Mouse (Mus musculus): Measurements from ENCODE around the gene Spint2. TPM values are rescaled to one million over a fixed set of nuclear protein-coding genes. Genes with fewer than 3 reads are reported as not detected.
A peak's percentile ranks its signal among the peaks of the same experiment; 100 is the strongest.
"Not testable (repeated sequence)": the region's sequence is repeated elsewhere in the genome, so short reads cannot be mapped to it uniquely, and the experiment has no call there.

Gene Spint2
- polyA plus RNA-seq, 1 experiment from 2014 or later = 43.7 TPM

DNA sequence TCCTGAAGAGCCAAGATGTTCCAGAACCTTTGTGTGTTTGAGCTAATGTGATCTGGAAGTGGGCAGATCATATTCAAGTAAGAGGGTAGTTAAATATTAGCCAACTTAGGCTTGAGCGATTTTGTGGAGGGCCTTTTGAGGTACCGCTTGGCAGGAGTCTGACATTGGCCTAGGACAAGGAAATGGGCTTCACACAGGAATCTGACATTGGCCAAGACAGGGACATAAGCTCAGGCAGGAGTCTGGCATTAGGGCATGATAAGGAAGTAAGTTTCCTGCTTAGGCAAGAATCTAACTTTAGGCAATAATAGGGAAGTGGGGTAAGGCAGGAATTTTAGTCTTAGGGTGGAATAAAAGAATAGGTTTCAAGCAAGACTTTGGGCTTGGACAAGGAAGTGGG is 67.5 kb downstream of the Spint2 start:
- Histone ChIP-seq H3K27me3 (ENCODE audit: insufficient read depth, poor library complexity, severe bottlenecking) (peaks cover 23% of the 10 kb centered on the region), H3K27ac (no peak overlapping the region), H3K4me3 (peak overlapping the region; percentile 48; the same call in 1 of the 2 replicates), H3K4me1 (replicated peaks) (peaks cover 28% of the 10 kb centered on the region), H3K36me3 (no peaks in the 10 kb centered on the region), H3K9me3 (peaks cover 15% of the 10 kb centered on the region; the same call in 1 of the 2 replicates)
- no peak for DNase-seq (ENCODE audit: low spot score)
- 71% methylated on average over 2 of the region's 2 CpGs for WGBS

DNA sequence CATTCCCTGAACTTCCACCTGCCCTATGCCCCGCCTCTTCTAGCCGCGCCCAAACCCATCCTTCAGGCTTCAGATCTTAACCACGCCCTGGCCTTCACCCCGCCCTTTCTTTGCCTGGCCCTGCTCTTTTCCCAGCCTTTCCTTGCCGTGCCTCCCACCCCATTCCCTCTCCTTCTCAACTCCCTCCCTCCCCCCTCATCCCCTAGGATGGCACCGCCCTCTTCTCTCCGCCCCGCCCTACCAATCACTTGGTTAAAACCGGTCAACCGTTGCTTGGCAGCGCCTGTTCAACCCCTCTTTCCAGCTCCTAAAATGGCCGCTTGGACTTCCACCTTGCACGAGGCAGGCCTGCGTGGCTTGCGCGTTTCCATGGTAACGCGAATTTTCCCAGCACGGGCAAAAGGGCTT is 68.0 kb downstream of the Spint2 start, which contains the start of gene Catsperg1:
TSS of gene Catsperg1 (minus strand) at position 361 of the 408 bp plus-strand sequence.
- Histone ChIP-seq H3K9me3 (peaks cover 9% of the 10 kb centered on the region; the same call in 1 of the 2 replicates), H3K4me1 (replicated peaks) (peaks cover 28% of the 10 kb centered on the region), H3K36me3 (no peaks in the 10 kb centered on the region), H3K4me3 (peak within 1 kb of the TSS; percentile 48), H3K27me3 (ENCODE audit: insufficient read depth, poor library complexity, severe bottlenecking) (peaks cover 23% of the 10 kb centered on the region), H3K27ac (peak within 1 kb of the TSS; percentile 64; the same call in 1 of the 2 replicates)
- DNase-seq (ENCODE audit: low spot score) = peak; percentile 83
- 1% methylated on average over 20 of the region's 20 CpGs for WGBS

DNA sequence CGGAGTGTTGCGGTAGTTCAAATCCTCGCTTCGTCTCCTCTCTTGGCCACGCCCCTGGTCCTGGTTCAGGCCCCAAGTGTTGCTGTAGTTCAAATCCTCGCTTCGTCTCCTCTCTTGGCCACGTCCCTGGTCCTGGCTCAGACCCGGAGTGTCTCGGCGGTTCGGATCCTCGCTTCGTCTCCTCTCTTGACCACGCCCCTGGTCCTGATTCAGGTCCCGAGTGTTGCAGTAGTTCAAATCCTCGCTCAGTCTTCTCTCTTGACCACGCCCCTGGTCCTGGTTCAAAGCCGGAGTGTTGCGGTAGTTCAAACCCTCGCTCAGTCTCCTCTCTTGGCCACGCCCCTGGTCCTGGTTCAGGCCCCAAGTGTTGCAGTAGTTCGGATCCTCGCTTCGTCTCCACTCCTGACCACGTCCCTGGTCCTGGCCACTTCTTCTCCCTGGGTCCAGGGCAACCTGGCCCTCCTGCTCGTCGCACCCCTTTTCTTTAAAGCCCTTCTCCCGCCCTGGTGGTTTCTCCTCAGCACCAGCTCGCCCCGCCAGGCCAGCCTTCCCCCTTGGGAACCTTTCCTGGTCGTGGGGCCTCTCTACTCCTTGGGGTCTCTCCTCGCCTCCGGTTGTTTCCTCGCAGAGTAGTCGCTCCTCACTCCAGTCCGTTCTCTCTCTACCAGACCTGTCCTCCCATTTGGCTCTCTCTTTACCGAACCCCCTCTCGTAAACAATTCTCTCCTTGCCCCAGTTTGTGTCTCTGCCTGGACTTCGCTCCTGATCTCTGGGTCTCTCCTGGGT is 68.7 kb downstream of the Spint2 start:
- peaks cover 28% of the 10 kb centered on the region for H3K4me1 ChIP-seq (replicated peaks)
- WGBS = 12% methylated on average over 40 of the region's 40 CpGs
- DNase-seq (ENCODE audit: low spot score) = peak; percentile 10
- H3K36me3 ChIP-seq, H3K9me3 ChIP-seq: not testable (repeated sequence)
- H3K27ac ChIP-seq = 0 out of 2 replicates have a peak overlapping the region, but pooled peaks have one; percentile 23
- H3K27me3 ChIP-seq (ENCODE audit: insufficient read depth, poor library complexity, severe bottlenecking) = peaks cover 23% of the 10 kb centered on the region
- peak overlapping the region; percentile 48 for H3K4me3 ChIP-seq

DNA sequence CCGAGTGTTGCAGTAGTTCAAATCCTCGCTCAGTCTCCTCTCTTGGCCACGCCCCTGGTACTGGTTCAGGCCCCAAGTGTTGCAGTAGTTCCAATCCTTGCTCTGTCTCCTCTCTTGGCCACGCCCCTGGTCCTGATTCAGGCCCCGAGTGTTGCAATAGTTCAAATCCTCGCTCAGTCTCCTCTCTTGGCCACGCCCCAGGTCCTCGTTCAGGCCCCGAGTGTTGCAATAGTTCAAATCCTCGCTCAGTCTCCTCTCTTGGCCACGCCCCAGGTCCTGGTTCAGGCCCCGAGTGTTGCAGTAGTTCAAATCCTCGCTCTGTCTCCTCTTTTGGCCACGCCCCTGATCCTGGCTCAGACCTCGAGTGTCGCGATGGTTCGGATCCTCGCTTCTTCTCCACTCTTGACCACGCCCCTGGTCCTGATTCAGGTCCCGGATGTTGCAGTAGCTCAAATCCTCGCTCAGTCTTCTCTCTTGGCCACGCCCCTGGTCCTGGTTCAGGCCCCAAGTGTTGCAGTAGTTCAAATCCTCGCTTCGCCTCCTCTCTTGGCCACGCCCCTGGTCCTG is 69.4 kb downstream of the Spint2 start:
- 0 out of 2 replicates have a peak, but pooled peaks cover 5% of the 10 kb centered on the region for H3K9me3 ChIP-seq
- H3K27me3 ChIP-seq (ENCODE audit: insufficient read depth, poor library complexity, severe bottlenecking) = peaks cover 23% of the 10 kb centered on the region
- no peak overlapping the region for H3K27ac ChIP-seq
- H3K36me3 ChIP-seq = no peaks in the 10 kb centered on the region
- peak overlapping the region; percentile 48 for H3K4me3 ChIP-seq
- peak; percentile 25 for DNase-seq (ENCODE audit: low spot score)
- H3K4me1 ChIP-seq (replicated peaks) = peaks cover 28% of the 10 kb centered on the region
- WGBS = 11% methylated on average over 26 of the region's 26 CpGs

DNA sequence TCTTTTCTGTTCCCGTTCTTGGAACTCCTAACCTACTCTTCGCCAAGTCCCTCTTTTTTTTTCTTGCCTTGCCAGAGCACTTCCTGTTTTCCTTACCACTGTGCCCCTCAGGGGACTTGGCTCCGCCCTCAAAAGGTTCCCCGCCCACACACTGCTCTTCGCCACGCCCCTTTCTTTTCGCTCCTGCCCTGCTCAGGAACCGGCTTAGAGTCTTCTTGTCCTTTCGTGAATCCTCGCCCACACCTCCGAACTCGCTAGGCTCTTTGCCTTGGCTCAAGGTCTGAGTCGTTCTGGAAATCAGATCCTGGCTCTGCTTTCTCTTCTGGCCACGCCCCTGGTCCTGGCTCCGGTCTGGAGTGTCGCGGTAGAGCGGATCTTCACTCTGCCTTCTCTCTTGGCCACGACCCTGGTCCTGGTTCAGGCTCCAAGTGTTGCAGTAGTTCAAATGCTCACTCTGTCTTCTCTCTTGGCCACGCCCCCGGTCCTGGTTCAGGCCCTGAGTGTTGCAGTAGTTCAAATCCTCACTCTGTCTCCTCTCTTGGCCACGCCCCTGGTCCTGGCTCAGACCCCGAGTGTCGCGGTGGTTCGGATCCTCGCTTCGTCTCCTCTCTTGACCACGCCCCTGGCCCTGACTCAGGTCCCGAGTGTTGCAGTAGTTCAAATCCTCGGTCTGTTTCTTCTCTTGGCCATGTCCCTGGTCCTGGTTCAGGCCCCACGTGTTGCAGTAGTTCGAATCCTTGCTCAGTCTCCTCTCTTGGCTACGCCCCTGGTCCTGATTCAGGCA is 70.1 kb downstream of the Spint2 start:
- DNase-seq (ENCODE audit: low spot score) = peak; percentile 83
- H3K4me3 ChIP-seq = peak overlapping the region; percentile 48
- H3K9me3 ChIP-seq = 0 out of 2 replicates have a peak, but pooled peaks cover under 1% of the 10 kb centered on the region
- peaks cover 23% of the 10 kb centered on the region for H3K27me3 ChIP-seq (ENCODE audit: insufficient read depth, poor library complexity, severe bottlenecking)
- peaks cover 28% of the 10 kb centered on the region for H3K4me1 ChIP-seq (replicated peaks)
- no peaks in the 10 kb centered on the region for H3K36me3 ChIP-seq
- peak overlapping the region; percentile 62 for H3K27ac ChIP-seq
- 5% methylated on average over 34 of the region's 34 CpGs for WGBS

DNA sequence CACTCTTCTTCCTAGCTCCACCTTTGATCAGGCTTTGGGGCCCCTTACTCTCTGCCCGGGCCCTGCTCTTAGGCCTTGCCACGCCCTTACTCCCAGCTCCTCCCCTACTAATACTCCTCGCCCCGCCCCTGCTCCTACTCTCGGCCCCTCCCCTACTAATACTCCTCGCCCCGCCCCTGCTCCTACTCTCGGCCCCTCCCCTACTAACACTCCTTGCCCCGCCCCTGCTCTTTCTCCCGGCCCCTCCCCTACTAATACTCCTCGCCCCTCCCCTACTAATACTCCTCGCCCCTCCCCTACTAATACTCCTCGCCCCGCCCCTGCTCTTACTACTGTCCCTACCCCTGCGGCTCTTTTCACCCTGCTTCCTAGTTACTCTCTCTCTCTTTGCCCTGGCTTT is 70.7 kb downstream of the Spint2 start:
- not testable (repeated sequence) for H3K9me3 ChIP-seq; H3K36me3 ChIP-seq; DNase-seq (ENCODE audit: low spot score)
- Histone ChIP-seq H3K4me3 (peak overlapping the region; percentile 48), H3K4me1 (replicated peaks) (peaks cover 28% of the 10 kb centered on the region), H3K27me3 (ENCODE audit: insufficient read depth, poor library complexity, severe bottlenecking) (peaks cover 23% of the 10 kb centered on the region), H3K27ac (peak overlapping the region; percentile 62)
- 29% methylated on average over 14 of the region's 15 CpGs for WGBS

Other genes with a start within 250 kb of the Spint2 start
- 0.51 and 0.97 TPM in 2 replicates for gene Ryr1, start 156.7 kb downstream of the Spint2 start, polyA plus RNA-seq (2016; fragmentation: Nextera tagmentation; extraction: Ambion mirVana)
- 0.34 and 0.54 TPM in 2 replicates for gene Rasgrp4, start 147.1 kb downstream of the Spint2 start, polyA plus RNA-seq (2016; fragmentation: Nextera tagmentation; extraction: Ambion mirVana)
- 17.6 and 18.4 TPM in 2 replicates for gene Fam98c, start 125.7 kb downstream of the Spint2 start, polyA plus RNA-seq (2016; fragmentation: Nextera tagmentation; extraction: Ambion mirVana)
- gene Ggn, start 111.7 kb downstream of the Spint2 start, polyA plus RNA-seq (2016; fragmentation: Nextera tagmentation; extraction: Ambion mirVana) = 1.1 TPM in 2 replicates
- 3.5 and 3.6 TPM in 2 replicates for gene Spred3, start 111.5 kb downstream of the Spint2 start, polyA plus RNA-seq (2016; fragmentation: Nextera tagmentation; extraction: Ambion mirVana)
- 305 and 348 TPM in 2 replicates for gene Psmd8, start 101.2 kb downstream of the Spint2 start, polyA plus RNA-seq (2016; fragmentation: Nextera tagmentation; extraction: Ambion mirVana)
- 0.51 and 0.97 TPM in 2 replicates for gene Catsperg1, start 67.9 kb downstream of the Spint2 start, polyA plus RNA-seq (2016; fragmentation: Nextera tagmentation; extraction: Ambion mirVana)
- gene Kcnk6, start 49.4 kb downstream of the Spint2 start, polyA plus RNA-seq (2016; fragmentation: Nextera tagmentation; extraction: Ambion mirVana) = 0.76 and 0.97 TPM in 2 replicates
- gene Yif1b, start 43.6 kb downstream of the Spint2 start, polyA plus RNA-seq (2016; fragmentation: Nextera tagmentation; extraction: Ambion mirVana) = 110 and 115 TPM in 2 replicates
- gene 2200002D01Rik, start 33.4 kb downstream of the Spint2 start, polyA plus RNA-seq (2016; fragmentation: Nextera tagmentation; extraction: Ambion mirVana) = 6.9 and 7.4 TPM in 2 replicates
- 35.5 and 55.7 TPM in 2 replicates for gene Ppp1r14a, start 7.4 kb upstream of the Spint2 start, polyA plus RNA-seq (2016; fragmentation: Nextera tagmentation; extraction: Ambion mirVana)
- gene Dpf1, start 22.0 kb upstream of the Spint2 start, polyA plus RNA-seq (2016; fragmentation: Nextera tagmentation; extraction: Ambion mirVana) = 28.3 and 60.6 TPM in 2 replicates
- gene Sipa1l3, start 236.7 kb upstream of the Spint2 start, polyA plus RNA-seq (2016; fragmentation: Nextera tagmentation; extraction: Ambion mirVana) = 8.1 and 9.7 TPM in 2 replicates